Mouse (Mus musculus) olfactory bulb, adult 2 months (tissue): ENCODE data around the gene Amotl2.

ENCODE experiments used
- CTCF ChIP-seq: fragments of 200-500 bp; IDR thresholded peaks from 2 replicates; pipeline ENCODE4 v1.5.1; 2012; ENCODE audit warnings: low read depth, mild to moderate bottlenecking, low read length, moderate library complexity; ENCODE audit not compliant: insufficient read depth
- POLR2A ChIP-seq: fragments of 200-500 bp; IDR thresholded peaks from 2 replicates; pipeline ENCODE4 v1.6.1; 2012; ENCODE audit warnings: mild to moderate bottlenecking, low read depth, low read length, moderate library complexity; ENCODE audit not compliant: insufficient read depth

- TF ChIP-seq POLR2A (no peak), CTCF (no peak)
Measured at GRCm38 (mm10) chr9:102720567-102721167, 4.2 kb downstream of the Amotl2 start.
